Mouse (Mus musculus): ENCODE data around the gene Aldh1a2. TPM values are rescaled to one million over a fixed set of nuclear protein-coding genes. Genes with fewer than 3 reads are reported as not detected.

The Aldh1a2 gene
- polyA plus RNA-seq, 1 experiment = 0.02 TPM

Other genes with a start within 250 kb of the Aldh1a2 start
- 0.32 TPM for gene Aqp9, start 47.1 kb upstream of the Aldh1a2 start, polyA plus RNA-seq (2012; fragmentation: generic; extraction: Trizol)